Mouse (Mus musculus) C2C12 (cell line): Measurements from ENCODE around the gene Bcor. TPM values are rescaled to one million over a fixed set of nuclear protein-coding genes. Genes with fewer than 3 reads are reported as not detected.

Experiments used
- H3K27me3 ChIP-seq: one replicate; pipeline ENCODE4 v1.6.1; 2011; ENCODE audit not compliant: control insufficient read depth, insufficient read depth, insufficient read length
- H3K36me3 ChIP-seq: one replicate; pipeline ENCODE4 v1.6.1; 2011; ENCODE audit not compliant: control insufficient read depth, insufficient read depth
- H3K4me3 ChIP-seq: one replicate; pipeline ENCODE4 v1.5.1; 2011; ENCODE audit warnings: mild to moderate bottlenecking, control low read depth; ENCODE audit not compliant: poor library complexity, insufficient read depth, severe bottlenecking
- H3K79me2 ChIP-seq: one replicate; pipeline ENCODE4 v1.6.1; 2011; ENCODE audit not compliant: control insufficient read depth, insufficient read depth
- H3K79me3 ChIP-seq: one replicate; pipeline ENCODE4 v1.6.1; 2011; ENCODE audit warnings: low read depth, control low read depth
- H3ac ChIP-seq: one replicate; pipeline ENCODE3; 2011; ENCODE audit warnings: low read depth; ENCODE audit not compliant: control insufficient read depth, insufficient read length
- CEBPB ChIP-seq: IDR thresholded peaks from one replicate; pipeline ENCODE4 v1.6.1; 2011; ENCODE audit warnings: low read depth, mild to moderate bottlenecking, control low read depth, moderate library complexity
- CTCF ChIP-seq: IDR thresholded peaks from one replicate; pipeline ENCODE4 v1.5.1; 2011; ENCODE audit not compliant: control insufficient read depth, insufficient read depth, insufficient read length
- FOSL1 ChIP-seq: IDR thresholded peaks from one replicate; pipeline ENCODE4 v1.8.0; 2011; ENCODE audit warnings: mild to moderate bottlenecking, low read length; ENCODE audit not compliant: poor library complexity, insufficient read depth, severe bottlenecking
- MAX ChIP-seq: IDR thresholded peaks from one replicate; pipeline ENCODE4 v1.6.1; 2011; ENCODE audit warnings: mild to moderate bottlenecking, control low read depth
- MYOD1 ChIP-seq: IDR thresholded peaks from one replicate; pipeline ENCODE4 v1.6.1; 2011; ENCODE audit warnings: low read depth; ENCODE audit not compliant: control insufficient read depth, insufficient read length
- MYOG ChIP-seq: IDR thresholded peaks from one replicate; pipeline ENCODE4 v1.6.1; 2011; ENCODE audit not compliant: control insufficient read depth, insufficient read length; ENCODE audit errors: extremely low read depth
- USF1 ChIP-seq: IDR thresholded peaks from one replicate; pipeline ENCODE4 v1.6.1; 2011; ENCODE audit warnings: low read depth, mild to moderate bottlenecking, control low read depth, moderate library complexity
- polyA plus RNA-seq: library from polyadenylated mRNA; unstranded; fragments of >200 nt; fragmentation: generic; extraction: Trizol; gene quantifications from one replicate; pipeline ENCODE4 v1.2.1, GENCODE M21; 2012; ENCODE audit warnings: missing spikeins

Gene Bcor
- polyA plus RNA-seq, 1 experiment: 15.2 TPM

DNA sequence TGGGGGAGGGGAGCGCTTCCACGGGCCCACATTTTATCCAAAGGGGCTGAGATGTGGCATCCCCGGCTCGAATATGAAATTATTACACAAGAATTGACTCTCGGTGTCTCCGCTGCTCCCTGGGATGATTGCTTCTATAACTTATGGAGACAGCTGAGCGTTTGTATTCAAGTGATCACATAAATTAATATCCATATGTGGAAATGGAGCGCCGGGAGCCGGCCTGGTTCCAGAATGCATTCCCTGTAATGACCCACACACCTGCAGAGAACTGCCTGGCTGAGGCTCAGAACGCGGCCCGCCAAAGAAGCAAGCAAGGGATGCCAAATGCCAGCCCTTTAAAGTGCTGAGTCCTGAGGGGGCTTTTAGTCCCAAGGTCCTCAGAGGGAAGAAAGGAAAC lies 170.7 kb downstream of the Bcor start:
- no peaks in the 10 kb centered on the region for H3K36me3 ChIP-seq
- H3K79me2 ChIP-seq: no peaks in the 10 kb centered on the region
- no peak overlapping the region for H3K4me3 ChIP-seq
- no peaks in the 10 kb centered on the region for H3K27me3 ChIP-seq
- H3ac ChIP-seq: no peak overlapping the region
- H3K79me3 ChIP-seq: no peaks in the 10 kb centered on the region
- TF ChIP-seq FOSL1 (no peak), MYOD1 (no peak), USF1 (no peak), MYOG (no peak), CEBPB (no peak), CTCF (no peak), MAX (no peak)

DNA sequence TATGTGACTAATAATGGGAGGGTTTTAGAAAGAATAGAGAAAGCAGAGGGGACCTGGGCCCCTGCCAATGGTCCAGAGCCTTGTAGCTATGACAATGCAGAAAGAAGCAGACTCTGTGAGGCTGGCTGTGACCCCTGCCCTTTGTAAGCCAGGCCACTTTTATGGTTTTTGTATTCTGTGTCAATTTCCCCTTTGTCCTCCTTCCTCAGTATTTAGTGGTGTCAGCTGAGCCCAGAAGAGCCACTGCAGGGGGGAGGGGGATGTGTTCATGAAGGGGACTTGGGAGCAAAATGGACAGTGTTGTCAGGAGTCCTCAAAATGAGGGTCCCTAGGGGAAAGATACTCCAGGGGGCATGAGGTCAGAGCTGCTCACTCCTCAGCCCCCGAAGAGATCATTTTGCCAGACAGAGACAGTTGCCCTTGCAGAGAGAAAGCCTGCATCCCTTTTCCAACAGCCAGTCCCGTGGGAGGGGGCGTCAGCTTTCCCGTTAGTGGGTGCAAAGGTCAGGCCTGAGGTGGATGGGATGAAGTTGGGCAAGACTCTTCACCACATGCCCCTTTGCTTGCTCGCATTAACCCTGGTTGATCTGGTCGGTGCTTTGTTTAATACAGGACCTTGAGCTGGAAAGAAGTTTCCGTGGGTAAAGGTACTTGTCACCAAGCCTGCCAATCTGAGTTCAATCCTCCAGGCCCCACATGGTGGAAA lies 171.8 kb downstream of the Bcor start:
- TF ChIP-seq MYOD1: no peak
- TF ChIP-seq MAX: no peak
- no peak for TF ChIP-seq CEBPB
- no peak for TF ChIP-seq MYOG
- TF ChIP-seq FOSL1: no peak
- H3K79me2 ChIP-seq: no peaks in the 10 kb centered on the region
- no peaks in the 10 kb centered on the region for H3K79me3 ChIP-seq
- H3K36me3 ChIP-seq: no peaks in the 10 kb centered on the region
- no peaks in the 10 kb centered on the region for H3K27me3 ChIP-seq
- no peak overlapping the region for H3ac ChIP-seq
- no peak overlapping the region for H3K4me3 ChIP-seq

DNA sequence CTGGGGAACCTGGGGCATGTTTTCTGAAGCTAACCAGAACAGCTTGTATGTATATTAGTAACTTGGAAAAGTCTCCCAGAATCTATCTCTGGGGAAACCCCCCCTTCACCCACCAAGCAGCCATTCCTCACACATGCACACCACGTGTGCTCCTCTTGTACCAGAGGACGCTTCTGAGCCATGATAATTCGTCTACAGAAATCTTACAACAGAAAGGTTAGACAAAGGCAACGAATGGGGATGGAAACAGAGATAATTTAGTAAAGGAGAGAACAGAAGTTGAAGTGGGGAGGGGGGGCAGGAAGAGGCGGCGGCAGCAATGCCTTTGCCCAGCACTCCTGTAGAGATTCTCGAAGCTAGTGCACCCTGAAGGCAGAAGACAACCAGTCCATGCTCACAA lies 172.6 kb downstream of the Bcor start:
- Histone ChIP-seq H3ac (no peak overlapping the region), H3K36me3 (no peaks in the 10 kb centered on the region), H3K79me2 (no peaks in the 10 kb centered on the region), H3K79me3 (no peaks in the 10 kb centered on the region), H3K27me3 (no peaks in the 10 kb centered on the region), H3K4me3 (no peak overlapping the region)
- TF ChIP-seq CTCF (no peak), FOSL1 (no peak), MAX (no peak), MYOD1 (no peak), USF1 (no peak), MYOG (no peak), CEBPB (no peak)
